Mouse (Mus musculus) kidney, adult 2 months (tissue): ENCODE measurements at regions not wholly inside any gene's neighbourhood (a gene's known extent, or its start where the extent isn't known, plus 50 kb on each side); places are given as distances from the start of the nearest gene placed in this dataset.

Source experiments
- DNase-seq: peaks from one replicate; pipeline ENCODE4 v3.0.0; 2021
- H3K27ac ChIP-seq: fragments of 200-500 bp; 2 replicates; pipeline ENCODE4 v1.5.1; 2012; ENCODE audit warnings: low read depth, low read length, control low read depth, inconsistent platforms; ENCODE audit not compliant: insufficient read depth
- H3K27me3 ChIP-seq: fragments of 200-500 bp; replicated peaks from 2 replicates; pipeline ENCODE4 v1.6.1; 2012; ENCODE audit warnings: mild to moderate bottlenecking, moderate library complexity, low read length, inconsistent platforms; ENCODE audit not compliant: control insufficient read depth, insufficient read depth
- H3K36me3 ChIP-seq: fragments of 200-500 bp; 2 replicates; pipeline ENCODE4 v1.6.1; 2012; ENCODE audit warnings: mild to moderate bottlenecking, moderate library complexity, low read length, inconsistent platforms; ENCODE audit not compliant: control insufficient read depth, insufficient read depth
- H3K4me1 ChIP-seq: fragments of 200-500 bp; 2 replicates; pipeline ENCODE4 v1.6.1; 2011; ENCODE audit warnings: low read length; ENCODE audit not compliant: control insufficient read depth, insufficient read depth
- H3K4me3 ChIP-seq: fragments of 200-500 bp; 2 replicates; pipeline ENCODE4 v1.5.1; 2011; ENCODE audit warnings: mild to moderate bottlenecking, low read depth, low read length, control low read depth; ENCODE audit not compliant: insufficient read depth
- CTCF ChIP-seq: fragments of 200-500 bp; conservative IDR thresholded peaks from 2 replicates; pipeline ENCODE4 v1.5.1; 2011; ENCODE audit warnings: low read depth, mild to moderate bottlenecking, control low read depth, low read length, moderate library complexity, mixed read lengths; ENCODE audit not compliant: insufficient read depth, insufficient read length
- POLR2A ChIP-seq: fragments of 200-500 bp; IDR thresholded peaks from one replicate; pipeline ENCODE4 v1.6.1; 2011; ENCODE audit warnings: low read depth, low read length, control low read depth
- WGBS: fragments of 180-500 bp; shearing (Covaris S2); methylation state at CpG from one replicate; pipeline ENCODE4 v1.1.7; 2018; 5-methylcytosine and 5-hydroxymethylcytosine counted together

DNA sequence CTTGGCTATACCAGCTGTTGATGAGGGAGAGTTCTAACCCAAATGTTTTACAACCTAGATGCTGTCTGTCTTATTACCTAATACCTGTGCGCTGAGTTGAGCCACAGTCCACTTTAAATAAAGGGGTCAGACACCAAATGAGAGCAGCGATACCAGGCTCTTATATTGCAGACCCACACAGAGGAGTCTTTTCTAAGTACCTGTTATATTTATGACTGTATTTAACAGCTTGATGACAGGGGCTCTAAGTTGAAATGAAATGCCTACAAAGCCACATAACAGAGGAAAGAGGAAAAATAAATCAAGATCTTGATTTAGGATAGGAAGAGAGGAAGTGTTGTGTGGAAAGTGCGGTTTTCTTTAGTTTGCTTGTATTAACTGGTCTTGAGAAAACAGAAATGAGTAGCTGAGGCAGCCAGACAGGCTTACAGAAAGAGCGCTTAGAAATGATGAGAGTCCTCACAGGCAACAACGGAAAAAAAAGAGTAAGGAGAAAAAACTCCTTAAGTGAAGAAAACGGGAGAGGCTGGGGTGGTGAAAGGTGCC lies 281.6 kb upstream of the Pfn2 start:
- DNase-seq = no peak
- Histone ChIP-seq H3K27me3 (no peaks in the 10 kb centered on the region), H3K27ac (no peak overlapping the region), H3K4me1 (peaks cover 8% of the 10 kb centered on the region; the same call in 1 of the 2 replicates), H3K36me3 (no peaks in the 10 kb centered on the region), H3K4me3 (no peak overlapping the region)
- 48% methylated on average over 6 of the region's 6 CpGs for WGBS
- TF ChIP-seq CTCF = no peak

DNA sequence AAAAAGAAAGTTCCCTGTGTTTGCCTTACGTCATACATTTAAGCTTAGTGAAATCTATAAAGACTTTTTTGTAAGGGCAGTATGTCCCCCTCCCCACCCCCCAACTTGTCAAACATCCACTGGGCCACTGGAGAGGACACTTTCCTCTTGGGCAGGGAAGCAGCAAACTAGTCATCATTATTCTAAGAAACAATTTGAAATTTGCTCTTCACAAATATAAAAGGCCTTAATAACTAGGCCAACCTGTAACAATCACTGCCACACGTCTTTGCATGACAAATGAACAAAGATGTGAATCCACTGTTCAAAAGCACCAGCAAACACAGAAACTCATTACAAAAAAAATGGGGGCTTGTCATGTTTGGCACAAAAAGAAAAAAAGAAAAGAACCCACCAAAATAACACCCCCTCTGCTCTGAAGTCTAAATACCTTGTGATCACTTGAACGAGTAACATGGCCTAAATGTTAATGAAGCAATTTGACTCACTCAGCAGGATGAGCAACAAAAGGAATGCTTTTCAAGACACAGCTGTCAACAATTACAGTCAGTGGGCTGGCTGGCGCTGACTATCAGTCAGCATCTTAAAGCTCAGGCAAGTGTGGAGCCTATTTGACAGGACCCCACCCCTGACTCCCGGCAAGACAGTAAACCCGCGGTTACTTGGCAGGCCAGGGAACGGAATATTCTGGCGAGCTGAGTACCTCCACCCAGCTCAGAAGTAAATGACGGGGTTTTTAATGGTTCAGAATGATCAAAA lies 278.7 kb upstream of the Tsc22d2 start:
- Histone ChIP-seq H3K27ac (no peak overlapping the region), H3K36me3 (no peaks in the 10 kb centered on the region), H3K4me1 (no peaks in the 10 kb centered on the region), H3K27me3 (no peaks in the 10 kb centered on the region), H3K4me3 (no peak overlapping the region)
- no peak for DNase-seq
- no peak for TF ChIP-seq POLR2A
- no peak for TF ChIP-seq CTCF
- WGBS = 57% methylated on average over 10 of the region's 10 CpGs

DNA sequence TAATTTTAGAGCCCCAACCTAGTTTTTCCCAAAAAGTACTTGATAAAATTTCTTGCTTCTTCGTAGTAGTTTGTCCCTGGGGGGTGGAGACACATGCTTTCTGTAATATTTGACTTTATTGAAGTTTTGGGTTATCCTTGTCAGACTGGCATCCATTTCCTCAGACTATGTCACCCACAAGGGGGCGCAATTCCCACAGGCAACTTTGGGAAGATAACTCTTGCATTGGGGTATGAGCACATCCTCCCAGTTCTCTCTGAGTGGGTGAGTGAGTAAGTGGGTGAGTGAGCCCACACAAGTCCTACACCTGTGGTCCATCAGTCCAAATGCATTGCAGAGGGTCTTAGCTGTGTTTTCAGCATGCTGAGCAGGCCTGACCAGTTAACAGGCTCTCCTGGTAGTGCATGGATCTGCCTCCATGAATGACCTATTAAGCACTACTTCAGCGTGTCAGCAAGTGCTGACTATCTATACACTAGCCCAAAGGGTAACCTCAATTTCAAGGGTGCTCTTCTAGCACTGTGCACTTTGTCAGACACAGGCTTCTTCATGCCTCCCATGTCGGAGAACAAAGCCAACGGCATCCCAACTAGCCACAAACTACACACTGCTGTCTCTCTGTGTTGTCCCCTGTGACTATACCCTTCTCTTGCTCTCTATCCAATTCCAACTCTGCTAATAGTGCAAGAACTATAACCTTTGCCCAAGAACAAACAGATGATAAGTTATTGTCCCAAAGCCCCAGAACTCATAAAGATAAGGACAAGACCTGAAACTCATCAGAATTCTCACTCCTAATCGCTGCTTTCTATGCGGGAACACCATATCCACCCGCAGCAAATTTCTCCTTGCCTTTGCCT lies 275.6 kb upstream of the Tsc22d2 start:
- H3K27me3 ChIP-seq = no peaks in the 10 kb centered on the region
- 76% methylated on average over 8 of the region's 8 CpGs for WGBS
- no peak overlapping the region for H3K27ac ChIP-seq
- no peak overlapping the region for H3K4me3 ChIP-seq
- TF ChIP-seq CTCF (peak; percentile 73), POLR2A (no peak)
- DNase-seq = peak; percentile 41
- no peaks in the 10 kb centered on the region for H3K4me1 ChIP-seq
- no peaks in the 10 kb centered on the region for H3K36me3 ChIP-seq

DNA sequence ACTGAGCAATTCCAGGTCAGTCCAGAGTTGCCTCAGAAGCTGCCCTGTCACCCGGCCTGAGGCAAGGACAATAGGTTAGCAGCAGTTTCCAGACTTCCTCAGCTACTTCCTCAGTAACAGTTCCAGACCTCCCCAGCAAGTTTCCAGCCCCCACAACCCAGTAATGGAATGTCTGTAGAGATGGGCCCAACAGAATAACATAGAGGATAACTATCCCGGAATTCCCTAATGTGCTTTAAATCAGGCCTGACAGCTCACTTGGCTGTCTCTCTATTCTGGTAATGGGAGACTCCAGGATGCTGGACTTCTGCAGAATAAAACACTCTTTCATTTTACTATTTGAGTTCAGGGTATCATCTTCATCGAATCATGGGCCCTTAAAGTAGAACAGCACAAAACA lies 268.4 kb upstream of the Tsc22d2 start:
- no peaks in the 10 kb centered on the region for H3K27me3 ChIP-seq
- peak; percentile 36 for DNase-seq

DNA sequence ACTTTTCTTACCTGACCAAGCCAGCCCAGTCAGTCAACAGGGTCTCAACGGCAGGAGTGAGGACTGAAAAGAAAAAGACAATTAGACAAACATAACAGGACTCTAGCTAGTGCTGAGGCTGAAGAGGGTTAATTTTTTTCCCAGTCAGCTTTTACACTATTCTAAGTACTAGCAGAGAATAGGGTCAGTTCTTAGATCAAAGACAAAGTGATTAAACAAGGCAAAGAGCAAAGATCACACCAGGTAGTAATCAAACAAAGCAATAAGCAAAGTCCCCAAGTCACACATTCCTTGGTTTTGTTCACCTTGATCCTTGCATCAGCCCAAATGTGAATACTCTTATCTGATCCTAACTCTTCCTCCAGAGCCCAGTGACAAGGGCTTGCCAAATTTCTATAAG lies 267.8 kb upstream of the Tsc22d2 start:
- WGBS = 38% methylated on average over 1 of the region's 1 CpGs
- Histone ChIP-seq H3K4me3 (no peak overlapping the region), H3K27ac (no peak overlapping the region), H3K4me1 (no peaks in the 10 kb centered on the region), H3K27me3 (no peaks in the 10 kb centered on the region), H3K36me3 (no peaks in the 10 kb centered on the region)
- DNase-seq = no peak
- no peak for TF ChIP-seq CTCF
- TF ChIP-seq POLR2A = no peak

More for the DNA sequence above, 268.4 kb upstream of the Tsc22d2 start:
- H3K27ac ChIP-seq = no peak overlapping the region
- no peaks in the 10 kb centered on the region for H3K36me3 ChIP-seq
- H3K4me3 ChIP-seq = no peak overlapping the region
- WGBS = 35% methylated on average over 3 of the region's 3 CpGs
- TF ChIP-seq POLR2A (no peak), CTCF (no peak)
- no peaks in the 10 kb centered on the region for H3K4me1 ChIP-seq

DNA sequence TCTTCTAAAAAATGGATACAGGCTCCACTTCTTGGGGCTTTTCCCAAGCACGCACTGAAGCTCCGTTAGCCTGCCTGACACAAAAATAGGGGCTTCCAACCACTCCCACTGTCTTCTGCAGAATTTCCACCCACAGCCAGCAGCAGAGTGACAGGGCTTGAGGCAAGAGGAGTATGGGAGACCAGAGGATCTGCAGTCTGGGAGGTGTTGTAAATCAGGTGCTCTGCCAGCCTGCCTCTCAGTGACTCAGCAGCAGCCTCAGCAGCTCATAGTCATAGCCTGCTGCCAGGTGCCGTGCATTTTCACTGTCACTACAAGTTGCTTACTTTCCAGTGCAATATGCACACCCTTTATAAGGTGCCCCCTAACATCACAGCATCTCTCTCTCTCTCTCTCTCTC lies 261.4 kb upstream of the Tsc22d2 start:
- no peak overlapping the region for H3K4me3 ChIP-seq
- no peaks in the 10 kb centered on the region for H3K36me3 ChIP-seq
- no peak for DNase-seq
- H3K4me1 ChIP-seq = no peaks in the 10 kb centered on the region
- 72% methylated on average over 3 of the region's 3 CpGs for WGBS
- no peak overlapping the region for H3K27ac ChIP-seq
- H3K27me3 ChIP-seq = no peaks in the 10 kb centered on the region
- TF ChIP-seq CTCF = no peak
- no peak for TF ChIP-seq POLR2A
